Mouse (Mus musculus): ENCODE results near the gene Apobec1.
"Not testable (repeated sequence)": the region's sequence is repeated elsewhere in the genome, so short reads cannot be mapped to it uniquely, and the experiment has no call there.

Apobec1 gene

GRCm38 (mm10) chr6:122602242-122602991 lies at the start of gene Apobec1:
TSS of gene Apobec1 (minus strand) at chr6:122602444.
- DNase-seq: peak; percentile 85

GRCm38 (mm10) chr6:122650398-122650980 lies 48.2 kb upstream of the Apobec1 start:
- no peak for DNase-seq

DNA sequence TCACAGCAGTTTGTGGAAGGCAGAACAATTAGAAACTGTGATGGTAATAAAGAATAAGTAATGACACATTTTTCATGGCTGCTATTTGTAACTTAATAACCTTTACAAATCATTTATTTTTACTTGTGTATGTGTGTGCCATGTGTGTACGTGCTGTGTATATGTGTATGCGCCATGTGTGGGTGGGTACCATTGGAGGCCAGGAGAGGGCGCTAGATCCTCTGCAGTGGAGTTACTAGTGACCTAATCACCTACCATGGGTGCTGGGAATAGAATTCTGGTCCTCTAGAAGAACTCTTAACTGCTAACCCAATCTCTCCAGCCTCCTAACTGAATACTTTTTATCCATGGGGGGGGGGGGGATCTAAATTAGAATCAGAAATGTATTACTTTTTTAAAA lies 47.7 kb upstream of the Apobec1 start:
- no peak for DNase-seq

- not testable (repeated sequence) for DNase-seq
Observed at GRCm38 (mm10) chr6:122644196-122644595, 42.0 kb upstream of the Apobec1 start.

DNA sequence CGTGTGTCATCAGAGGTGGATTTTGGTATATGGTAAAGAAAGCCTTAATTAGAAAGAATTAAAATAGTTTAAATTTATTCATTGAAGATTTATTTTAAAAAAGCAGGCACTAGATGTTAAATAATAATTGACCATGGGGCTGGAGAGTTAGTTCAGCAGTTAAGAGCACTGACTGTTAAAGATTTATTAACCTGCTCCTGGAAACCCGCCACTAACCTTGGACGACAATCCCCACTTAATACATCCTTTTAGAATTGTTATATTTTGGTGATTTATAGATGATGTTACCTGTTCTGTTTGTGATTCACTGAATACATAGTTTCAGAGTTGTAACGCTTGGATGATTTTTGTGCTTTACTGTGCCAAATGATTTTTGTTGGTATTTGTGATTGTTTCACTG lies 35.3 kb upstream of the Apobec1 start:
- DNase-seq: peak; percentile 70

DNA sequence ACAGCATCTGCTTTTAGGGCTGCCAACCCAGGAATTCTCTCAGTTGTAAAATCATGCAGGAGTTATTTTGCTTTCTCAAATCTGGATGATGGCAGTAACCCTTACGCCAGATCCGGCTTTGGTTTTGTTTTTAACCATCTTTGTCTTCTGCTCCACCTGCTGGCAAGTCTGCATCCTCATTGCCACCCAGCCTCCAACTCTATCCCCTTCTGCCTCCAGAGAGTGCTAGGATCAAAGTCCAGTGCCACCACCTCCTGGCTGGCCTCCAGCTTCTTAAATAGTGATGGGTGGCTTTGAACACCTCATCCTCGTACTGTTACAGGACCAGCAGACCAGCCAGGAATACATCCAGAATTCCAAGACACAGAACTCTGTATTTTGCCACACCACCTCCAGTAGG lies 34.4 kb upstream of the Apobec1 start:
- peak; percentile 80 for DNase-seq

GRCm38 (mm10) chr6:122635315-122635714 lies 33.1 kb upstream of the Apobec1 start:
- DNase-seq: peak; percentile 35

DNA sequence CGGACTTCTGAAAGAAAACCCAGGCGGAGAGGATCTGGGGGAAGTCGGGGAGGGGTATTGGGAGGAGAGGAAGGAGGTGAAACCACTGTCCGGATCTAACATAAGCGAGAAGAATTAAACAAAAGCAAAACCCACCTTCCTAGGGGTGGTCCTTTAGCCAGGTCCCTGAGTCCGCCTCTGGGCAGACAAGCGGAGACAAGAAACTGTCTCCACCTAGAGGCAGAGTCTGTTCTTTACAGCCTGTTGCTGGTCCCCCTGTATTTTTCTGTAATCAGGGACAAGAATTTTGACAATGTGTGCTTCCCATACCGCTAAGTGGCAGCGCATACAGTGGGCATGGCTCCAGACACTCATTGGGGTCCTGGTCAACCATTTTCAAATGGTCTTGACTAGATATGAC lies 31.2 kb upstream of the Apobec1 start:
- peak; percentile 53 for DNase-seq

DNA sequence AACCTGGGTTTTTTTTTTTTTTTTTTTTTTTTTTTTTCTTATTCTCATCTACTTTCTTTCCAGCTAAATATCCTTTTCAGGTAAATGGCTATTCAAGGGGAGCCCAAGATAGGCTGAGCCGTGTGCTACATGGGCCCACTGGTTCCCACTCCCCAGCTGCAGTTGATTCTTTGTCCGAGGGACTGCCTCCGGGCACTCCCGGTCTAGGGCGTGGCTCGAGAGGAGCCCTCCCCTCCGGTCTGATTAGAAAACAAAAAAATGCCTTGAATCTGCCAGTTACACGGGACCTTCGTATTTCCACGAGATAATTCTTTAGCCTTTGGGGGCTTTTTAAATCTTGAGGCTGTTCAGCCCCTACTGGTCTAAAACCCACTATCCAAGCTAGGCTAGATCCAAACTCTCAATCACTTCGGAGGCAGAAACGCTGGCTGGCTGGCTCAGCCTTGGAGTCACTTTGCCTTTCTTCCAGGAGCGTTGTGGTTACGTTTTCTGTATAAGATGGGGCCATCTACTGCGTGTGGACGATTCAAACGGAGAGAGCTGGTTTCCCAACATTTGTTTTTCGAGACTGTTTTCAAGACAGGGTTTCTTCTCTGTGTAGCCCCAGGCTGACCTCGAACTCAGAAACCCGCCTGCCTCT lies 25.3 kb upstream of the Apobec1 start:
- no peak for DNase-seq

DNA sequence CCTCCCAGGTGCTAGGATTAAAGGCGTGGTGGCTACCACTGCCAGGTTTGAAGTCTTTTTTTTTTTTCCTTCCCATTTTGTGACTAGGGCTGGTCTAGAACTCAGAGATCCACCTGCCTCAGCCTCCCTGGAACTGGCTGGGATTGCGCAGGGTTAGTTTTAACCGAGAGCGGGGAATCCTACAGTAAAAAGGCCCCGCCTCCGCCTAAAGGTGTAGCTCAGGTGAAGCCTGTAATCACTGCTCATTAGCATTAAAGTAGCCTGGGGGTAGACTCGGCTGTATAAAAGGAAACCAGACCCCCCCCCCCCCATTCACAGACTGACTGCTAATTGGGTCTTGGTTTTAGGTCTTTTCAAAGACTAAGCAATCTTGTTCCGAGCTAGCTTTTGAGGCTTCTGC lies 23.9 kb upstream of the Apobec1 start, which contains the start of gene Dppa3:
TSS of gene Dppa3 (plus strand) at position 301 of the 400 bp plus-strand sequence.
- DNase-seq: no peak

GRCm38 (mm10) chr6:122625156-122625555 lies 22.9 kb upstream of the Apobec1 start:
- peak; percentile 94 for DNase-seq

- no peak for DNase-seq
Observed at GRCm38 (mm10) chr6:122624480-122624879, 22.2 kb upstream of the Apobec1 start.

DNA sequence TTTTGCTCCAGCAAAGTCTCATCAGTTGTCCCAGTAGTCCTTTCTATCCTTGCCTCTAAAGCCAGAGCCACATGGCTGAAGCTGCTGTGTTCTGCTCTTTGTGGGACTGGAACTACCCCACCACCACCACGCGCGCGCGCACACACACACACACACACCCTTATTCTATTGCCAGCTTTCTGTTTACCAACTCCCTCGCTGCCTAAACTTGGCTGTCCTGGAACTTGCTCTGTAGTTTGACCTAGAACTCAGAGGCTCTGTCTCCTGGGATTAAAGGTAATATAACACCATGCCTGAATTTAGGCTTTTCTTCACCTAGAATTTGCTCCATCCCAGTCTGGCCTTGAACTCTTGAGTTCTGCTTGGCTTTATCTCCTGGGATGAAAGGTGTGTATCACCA lies 18.8 kb upstream of the Apobec1 start:
- DNase-seq: no peak

DNA sequence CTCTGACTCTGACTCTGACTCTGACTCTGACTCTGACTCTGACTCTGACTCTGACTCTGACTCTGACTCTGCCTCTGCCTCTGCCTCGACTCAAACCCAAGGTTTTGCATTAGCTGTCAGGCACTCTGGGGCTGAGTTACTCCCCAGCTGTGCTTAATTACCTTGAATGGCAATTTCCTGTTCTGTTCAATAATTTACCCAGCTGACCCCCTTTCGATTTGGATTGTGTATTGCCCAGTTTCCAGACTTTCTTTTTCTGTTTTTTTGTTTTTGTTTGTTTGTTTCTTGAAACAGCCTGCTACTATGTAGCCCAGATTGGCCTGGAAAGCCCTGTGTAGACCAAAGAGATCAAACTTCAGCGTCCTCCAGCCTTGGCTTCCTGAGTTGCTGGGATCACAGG lies 13.8 kb upstream of the Apobec1 start:
- DNase-seq: peak; percentile 46

DNA sequence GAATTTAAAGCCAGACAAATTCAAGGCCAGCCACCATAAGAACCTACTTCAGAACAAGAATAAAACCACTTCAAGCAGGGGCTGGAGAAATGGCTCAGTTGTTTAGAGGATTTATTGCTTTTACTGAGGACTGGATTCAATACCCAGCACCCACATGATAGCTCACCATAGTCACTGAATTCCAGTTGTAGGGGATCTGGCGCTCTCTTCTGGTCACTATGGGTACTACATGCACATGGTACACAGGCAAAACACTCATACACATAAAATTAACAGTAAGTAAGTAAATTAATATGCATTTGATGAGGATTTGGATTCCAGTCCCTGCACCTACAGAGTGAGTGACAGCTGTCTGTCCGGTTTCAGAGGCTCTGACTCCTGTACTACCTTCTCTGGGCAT lies 11.8 kb upstream of the Apobec1 start:
- DNase-seq: no peak

- DNase-seq: no peak
Observed at GRCm38 (mm10) chr6:122612426-122612825, 10.2 kb upstream of the Apobec1 start.

DNA sequence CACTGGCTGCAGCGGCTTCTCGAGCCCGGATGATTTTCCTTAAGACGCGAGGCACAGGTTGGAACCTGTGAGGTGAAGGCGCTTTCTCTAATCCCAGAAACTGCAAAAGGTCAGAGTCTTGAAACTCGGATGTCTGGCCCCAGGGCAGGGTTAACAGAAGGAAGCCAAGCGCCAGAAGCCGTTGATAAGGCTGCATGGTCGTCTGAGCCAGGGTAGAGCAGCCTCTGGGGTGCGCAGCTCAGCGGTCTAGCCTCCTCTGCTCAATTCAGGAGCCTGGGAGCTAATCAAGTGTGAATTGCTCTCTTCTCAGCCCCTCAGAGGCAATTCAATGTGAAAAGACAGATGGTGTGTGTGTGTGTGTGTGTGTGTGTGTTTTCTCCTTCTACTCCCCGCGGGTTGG lies 7.5 kb upstream of the Apobec1 start, which contains the start of gene Gdf3:
TSS of gene Gdf3 (minus strand) at position 317 of the 400 bp plus-strand sequence.
- no peak for DNase-seq

DNA sequence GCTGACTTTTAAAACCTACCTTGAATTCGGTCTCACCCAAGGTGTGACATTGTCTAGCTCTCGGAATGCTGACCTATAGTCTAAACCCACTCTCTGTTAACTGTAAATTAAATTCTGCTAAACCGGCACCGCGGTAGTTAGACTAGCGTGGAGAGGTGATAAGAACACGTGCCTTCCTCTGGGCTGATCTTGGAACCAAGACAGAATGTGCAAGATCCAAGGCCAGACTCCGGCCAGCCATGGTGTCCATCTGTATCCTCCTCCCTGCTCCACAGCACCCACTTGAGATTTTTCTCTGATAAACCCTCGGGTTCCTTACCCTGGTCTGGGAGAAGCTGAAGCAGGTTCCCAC lies 7.1 kb upstream of the Apobec1 start:
- no peak for DNase-seq

DNA sequence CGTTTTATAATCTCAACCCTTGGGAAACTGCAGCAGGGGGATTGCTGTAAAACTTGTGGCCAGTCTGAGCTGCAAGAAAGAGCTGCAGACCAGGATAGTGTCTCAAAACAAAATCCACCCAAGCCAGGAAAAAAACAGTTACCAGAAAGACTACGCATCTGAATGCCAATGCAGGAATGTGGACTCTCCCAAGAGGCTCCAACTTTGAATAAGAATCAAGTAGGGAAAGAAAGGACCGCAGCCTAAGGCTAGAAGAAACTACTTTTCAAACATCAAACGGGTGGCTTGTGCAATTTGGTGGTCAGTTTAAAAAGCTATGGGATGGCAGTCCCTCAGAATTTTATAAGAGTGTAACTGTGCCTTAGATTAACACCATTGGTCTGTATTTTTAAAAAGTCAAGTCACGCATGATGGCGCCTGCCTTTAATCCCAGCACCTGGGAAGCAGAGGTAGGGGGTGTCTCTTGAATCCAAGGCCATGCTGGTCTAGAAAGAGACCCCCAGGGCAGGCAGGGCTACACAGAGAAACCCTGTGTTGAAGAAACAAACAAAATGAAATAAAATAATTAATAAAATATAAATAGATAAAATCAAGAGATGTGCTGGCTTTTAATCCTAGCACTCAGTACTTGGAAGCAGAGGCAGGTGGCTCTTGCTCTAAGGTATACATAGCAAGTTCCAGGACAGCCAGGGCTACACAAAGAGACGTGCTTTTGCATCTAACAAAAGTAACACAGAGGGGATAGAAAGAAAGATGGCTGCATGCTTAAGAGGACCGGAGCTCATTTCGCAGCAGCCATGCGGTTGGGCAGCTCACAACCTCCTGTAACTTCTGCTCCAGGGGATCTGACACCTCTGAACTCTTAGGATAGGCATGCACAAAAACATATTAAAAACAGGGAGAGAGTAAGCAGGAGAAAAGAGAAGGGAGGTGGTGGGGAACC lies 6.5 kb upstream of the Apobec1 start:
- DNase-seq: no peak

DNA sequence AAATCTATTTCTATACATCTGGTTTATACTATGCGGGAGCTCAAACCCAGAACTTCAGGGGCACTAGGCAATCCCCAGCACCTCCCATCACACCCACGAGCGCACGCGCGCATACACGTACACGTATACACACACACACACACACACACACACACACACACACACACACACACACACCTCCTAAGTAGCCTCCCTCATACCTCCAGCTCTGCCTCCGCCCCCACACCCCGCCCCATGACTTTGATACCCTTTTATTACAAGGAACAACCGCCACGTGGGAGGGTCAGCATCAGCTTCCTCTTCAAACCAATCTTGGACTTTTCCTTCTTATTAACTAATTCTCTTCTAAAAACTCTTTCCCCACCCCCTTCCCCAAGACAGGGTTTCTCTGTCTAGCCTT lies 5.5 kb upstream of the Apobec1 start:
- no peak for DNase-seq

- DNase-seq: no peak
Observed at GRCm38 (mm10) chr6:122606661-122607060, 4.4 kb upstream of the Apobec1 start.

GRCm38 (mm10) chr6:122605483-122605882 lies 3.2 kb upstream of the Apobec1 start:
- DNase-seq: no peak

DNA sequence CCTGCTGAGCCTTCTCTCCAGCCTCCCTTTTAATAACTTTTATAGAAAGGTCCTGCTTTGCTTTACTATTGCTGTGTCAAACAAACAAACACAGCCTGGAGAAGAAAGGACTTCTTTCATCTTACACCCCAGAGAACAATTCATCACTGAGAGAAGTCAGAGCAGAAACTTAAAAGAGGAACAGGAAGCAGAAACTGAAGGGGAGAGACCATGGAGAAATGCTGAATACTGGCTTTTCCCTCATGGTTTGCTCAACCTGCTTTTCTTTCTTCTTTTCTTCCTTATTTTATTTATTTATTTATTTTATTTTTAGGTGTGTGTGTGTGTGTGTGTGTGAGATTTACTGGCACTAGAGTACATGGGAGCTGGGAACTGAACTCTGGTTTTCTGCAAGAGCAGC lies 2.0 kb upstream of the Apobec1 start:
- no peak for DNase-seq
